Mouse (Mus musculus) kidney, adult 2 months (tissue): ENCODE results near the gene BC004004. TPM values are rescaled to one million over a fixed set of nuclear protein-coding genes. Genes with fewer than 3 reads are reported as not detected.

Experiments used
- DNase-seq: peaks from one replicate; pipeline ENCODE4 v3.0.0; 2021
- H3K27ac ChIP-seq: fragments of 200-500 bp; 2 replicates; pipeline ENCODE4 v1.5.1; 2012; ENCODE audit warnings: low read depth, low read length, control low read depth, inconsistent platforms; ENCODE audit not compliant: insufficient read depth
- H3K27me3 ChIP-seq: fragments of 200-500 bp; replicated peaks from 2 replicates; pipeline ENCODE4 v1.6.1; 2012; ENCODE audit warnings: mild to moderate bottlenecking, moderate library complexity, low read length, inconsistent platforms; ENCODE audit not compliant: control insufficient read depth, insufficient read depth
- H3K36me3 ChIP-seq: fragments of 200-500 bp; 2 replicates; pipeline ENCODE4 v1.6.1; 2012; ENCODE audit warnings: mild to moderate bottlenecking, moderate library complexity, low read length, inconsistent platforms; ENCODE audit not compliant: control insufficient read depth, insufficient read depth
- H3K4me1 ChIP-seq: fragments of 200-500 bp; 2 replicates; pipeline ENCODE4 v1.6.1; 2011; ENCODE audit warnings: low read length; ENCODE audit not compliant: control insufficient read depth, insufficient read depth
- H3K4me3 ChIP-seq: fragments of 200-500 bp; 2 replicates; pipeline ENCODE4 v1.5.1; 2011; ENCODE audit warnings: mild to moderate bottlenecking, low read depth, low read length, control low read depth; ENCODE audit not compliant: insufficient read depth
- CTCF ChIP-seq: fragments of 200-500 bp; conservative IDR thresholded peaks from 2 replicates; pipeline ENCODE4 v1.5.1; 2011; ENCODE audit warnings: low read depth, mild to moderate bottlenecking, control low read depth, low read length, moderate library complexity, mixed read lengths; ENCODE audit not compliant: insufficient read depth, insufficient read length
- POLR2A ChIP-seq: fragments of 200-500 bp; IDR thresholded peaks from one replicate; pipeline ENCODE4 v1.6.1; 2011; ENCODE audit warnings: low read depth, low read length, control low read depth
- WGBS: fragments of 180-500 bp; shearing (Covaris S2); methylation state at CpG from one replicate; pipeline ENCODE4 v1.1.7; 2018; 5-methylcytosine and 5-hydroxymethylcytosine counted together
- polyA plus RNA-seq: library from polyadenylated mRNA; depleted of rRNA; stranded (reverse); fragments of >200 nt; gene quantifications from 2 replicates; pipeline ENCODE4 v1.2.3, GENCODE M21; 2012

Gene BC004004
- polyA plus RNA-seq, 1 experiment = 228 TPM

DNA sequence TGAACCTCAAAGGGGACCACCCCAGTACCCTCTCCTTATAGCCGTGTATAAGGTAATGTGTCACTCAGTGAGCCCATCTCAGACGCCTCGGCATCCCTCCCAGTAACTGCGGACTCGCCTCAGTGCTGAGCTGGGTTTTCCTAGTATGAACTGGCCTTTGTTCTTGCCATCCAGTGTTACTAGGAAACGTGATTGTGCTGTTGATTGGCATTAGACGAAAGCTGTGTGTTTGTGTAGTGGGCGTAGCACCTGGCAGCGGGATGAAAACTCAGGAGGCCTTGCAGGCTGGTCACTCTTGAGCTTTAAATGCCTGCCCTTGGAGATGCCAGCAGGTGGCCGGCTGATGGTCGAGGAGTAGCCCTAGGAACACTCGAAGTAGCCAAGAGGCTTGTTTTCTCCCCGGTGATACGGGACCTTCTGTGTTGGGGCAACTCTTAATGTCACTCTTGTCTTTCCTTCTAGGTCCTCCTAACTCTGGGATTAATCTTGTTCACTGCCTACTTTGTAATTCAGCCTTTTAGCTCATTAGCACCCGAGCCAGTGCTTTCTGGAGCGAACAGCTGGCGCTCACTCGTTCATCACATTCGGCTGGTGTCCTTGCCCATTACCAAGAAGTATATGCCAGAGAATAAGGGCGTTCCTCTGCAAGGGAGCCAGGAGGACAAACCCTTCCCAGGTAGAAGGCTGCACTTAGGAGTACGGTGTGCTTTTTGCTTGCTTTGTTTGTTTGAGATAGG, 13.8 kb downstream of the BC004004 start:
- Histone ChIP-seq H3K4me3 (no peak overlapping the region), H3K27me3 (no peaks in the 10 kb centered on the region), H3K4me1 (no peaks in the 10 kb centered on the region), H3K27ac (no peak overlapping the region), H3K36me3 (no peaks in the 10 kb centered on the region; the same call in 1 of the 2 replicates)
- DNase-seq = no peak
- WGBS = 73% methylated on average over 21 of the region's 21 CpGs
- no peak for TF ChIP-seq CTCF

GRCm38 (mm10) chr17:29291793-29292192, 23.2 kb downstream of the BC004004 start:
- Histone ChIP-seq H3K4me1 (peaks cover 31% of the 10 kb centered on the region), H3K27ac (no peak overlapping the region), H3K27me3 (no peaks in the 10 kb centered on the region), H3K36me3 (peaks cover 2% of the 10 kb centered on the region; the same call in 1 of the 2 replicates), H3K4me3 (no peak overlapping the region)
- no peak for DNase-seq
- 90% methylated on average over 7 of the region's 7 CpGs for WGBS
- TF ChIP-seq POLR2A (no peak), CTCF (no peak)

DNA sequence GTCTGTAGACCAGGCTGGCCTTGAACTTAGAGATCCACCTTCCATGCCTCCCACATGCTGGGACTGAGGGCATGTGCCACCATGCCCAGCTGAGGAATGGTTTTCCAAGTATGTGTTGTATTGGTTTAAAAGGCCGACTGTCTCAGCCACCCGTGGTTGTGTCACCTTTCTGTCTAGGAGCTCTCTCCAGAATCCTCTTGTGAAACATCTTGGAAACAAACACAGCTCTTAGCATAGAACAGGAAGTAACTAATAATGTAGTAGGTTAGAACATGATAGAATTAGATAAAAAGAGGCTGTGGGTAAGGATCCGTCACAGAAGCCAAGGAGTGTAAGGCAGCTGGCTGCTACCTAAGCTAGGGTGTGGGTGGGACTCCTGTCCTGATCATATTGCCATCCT, 24.4 kb downstream of the BC004004 start:
- TF ChIP-seq POLR2A = no peak
- no peak for TF ChIP-seq CTCF
- DNase-seq = no peak
- Histone ChIP-seq H3K36me3 (peaks cover 2% of the 10 kb centered on the region; the same call in 1 of the 2 replicates), H3K4me1 (peaks cover 37% of the 10 kb centered on the region), H3K4me3 (no peak overlapping the region), H3K27me3 (no peaks in the 10 kb centered on the region), H3K27ac (no peak overlapping the region)
- 68% methylated on average over 3 of the region's 3 CpGs for WGBS

DNA sequence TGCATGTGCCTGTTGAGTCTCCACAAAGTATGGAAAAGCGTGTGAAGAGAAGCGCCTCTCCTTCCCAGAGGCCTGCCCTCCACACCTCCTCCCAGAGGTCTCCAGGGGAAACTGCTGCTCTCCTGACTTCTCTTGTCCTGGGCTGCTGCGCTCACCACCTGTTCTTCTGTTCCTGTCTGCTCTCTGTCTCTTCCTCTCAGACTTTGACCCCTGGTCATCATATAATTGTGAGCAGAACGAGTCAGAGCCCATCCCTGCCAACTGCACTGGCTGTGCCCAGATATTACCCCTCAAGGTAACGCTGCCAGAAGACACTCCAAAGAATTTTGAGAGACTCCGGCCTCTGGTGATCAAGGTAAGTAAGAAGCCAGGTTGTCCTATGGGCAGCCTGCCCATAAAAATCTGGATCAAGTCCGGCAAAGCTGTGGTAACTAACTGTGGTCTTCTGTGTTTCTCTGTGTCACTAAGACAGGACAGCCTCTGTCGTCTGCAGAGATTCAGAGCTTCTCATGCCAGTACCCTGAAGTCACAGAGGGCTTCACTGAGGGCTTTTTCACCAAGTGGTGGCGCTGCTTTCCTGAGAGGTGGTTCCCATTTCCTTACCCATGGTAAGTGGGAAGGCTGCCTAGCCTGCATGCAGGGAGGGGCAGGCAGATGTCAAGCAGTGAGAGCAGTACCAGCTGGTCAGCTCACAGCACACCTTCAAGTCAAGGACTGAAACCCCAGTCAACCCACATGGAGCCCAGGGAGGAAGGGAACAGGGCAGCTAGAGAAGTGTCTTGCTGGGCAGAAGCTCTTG, 25.4 kb downstream of the BC004004 start:
- Histone ChIP-seq H3K4me1 (peaks cover 37% of the 10 kb centered on the region), H3K27me3 (no peaks in the 10 kb centered on the region), H3K36me3 (peaks cover 2% of the 10 kb centered on the region; the same call in 1 of the 2 replicates), H3K4me3 (no peak overlapping the region), H3K27ac (no peak overlapping the region; the same call in 1 of the 2 replicates)
- 53% methylated on average over 9 of the region's 9 CpGs for WGBS
- peak; percentile 82 for DNase-seq
- TF ChIP-seq POLR2A (no peak), CTCF (0 out of 2 replicates have a peak, but pooled peaks have one; percentile 18)

GRCm38 (mm10) chr17:29295835-29296234, 27.2 kb downstream of the BC004004 start:
- 57% methylated on average over 5 of the region's 5 CpGs for WGBS
- TF ChIP-seq POLR2A (no peak), CTCF (no peak)
- peaks cover 2% of the 10 kb centered on the region; the same call in 1 of the 2 replicates for H3K36me3 ChIP-seq
- H3K27me3 ChIP-seq = no peaks in the 10 kb centered on the region
- DNase-seq = no peak
- peaks cover 34% of the 10 kb centered on the region for H3K4me1 ChIP-seq
- H3K27ac ChIP-seq = no peak overlapping the region
- H3K4me3 ChIP-seq = no peak overlapping the region

GRCm38 (mm10) chr17:29297321-29297720, 28.7 kb downstream of the BC004004 start:
- TF ChIP-seq CTCF (no peak), POLR2A (no peak)
- no peaks in the 10 kb centered on the region for H3K27me3 ChIP-seq
- H3K27ac ChIP-seq = peak overlapping the region; percentile 19; the same call in 1 of the 2 replicates
- WGBS = 28% methylated on average over 10 of the region's 10 CpGs
- DNase-seq = peak; percentile 50
- H3K4me3 ChIP-seq = no peak overlapping the region
- peaks cover 34% of the 10 kb centered on the region for H3K4me1 ChIP-seq
- H3K36me3 ChIP-seq = no peaks in the 10 kb centered on the region; the same call in 1 of the 2 replicates

DNA sequence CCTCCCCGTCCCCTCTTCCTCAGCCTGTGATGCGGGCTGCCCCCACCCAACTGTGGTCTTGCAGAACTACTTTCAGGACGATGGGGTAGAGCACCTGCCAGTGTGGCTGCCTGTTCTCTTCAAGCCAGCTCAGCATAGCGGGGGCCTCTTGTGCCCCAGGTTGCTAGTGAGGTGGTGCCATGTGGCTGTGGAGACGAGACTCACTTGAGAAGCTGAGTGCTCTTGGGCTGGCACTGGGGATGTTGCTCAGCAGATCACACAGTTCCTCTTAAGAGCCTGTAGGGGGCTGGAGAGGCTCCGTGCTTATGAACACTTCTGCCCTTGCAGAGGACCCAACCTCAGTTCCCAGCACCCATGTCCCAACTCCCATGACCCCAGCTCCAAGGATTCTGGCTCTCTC, 29.2 kb downstream of the BC004004 start:
- Histone ChIP-seq H3K27me3 (no peaks in the 10 kb centered on the region), H3K4me3 (no peak overlapping the region), H3K27ac (0 out of 2 replicates have a peak overlapping the region, but pooled peaks have one; percentile 20), H3K4me1 (peaks cover 34% of the 10 kb centered on the region), H3K36me3 (no peaks in the 10 kb centered on the region; the same call in 1 of the 2 replicates)
- TF ChIP-seq CTCF (no peak), POLR2A (no peak)
- DNase-seq = no peak
- 57% methylated on average over 6 of the region's 6 CpGs for WGBS
